Mouse (Mus musculus): ENCODE measurements around the gene Gm28539. TPM values are rescaled to one million over a fixed set of nuclear protein-coding genes. Genes with fewer than 3 reads are reported as not detected.

Gene Gm28539
- total and polyA plus RNA-seq, 3 experiments, result 2.9 to 13.9 TPM; not detected in 1

DNA sequence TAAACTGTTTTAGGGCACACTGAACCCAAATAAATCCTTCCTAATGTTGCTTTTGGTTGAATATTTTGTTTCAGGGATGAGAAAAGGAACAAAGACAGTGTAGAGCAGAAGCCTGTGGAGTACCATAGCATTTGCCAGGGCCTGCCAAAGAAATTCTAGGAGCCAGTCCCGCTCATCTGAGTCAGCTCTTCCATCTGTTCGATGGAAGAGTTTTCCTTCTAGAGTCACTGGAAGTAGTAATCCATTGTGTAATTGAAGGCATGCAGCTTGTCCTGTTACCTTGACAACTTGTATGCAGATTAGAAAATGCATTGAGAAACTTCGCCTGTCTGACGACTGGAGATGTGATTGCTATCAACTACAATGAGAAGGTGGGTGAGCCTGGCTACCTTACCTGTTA is 13.5 kb upstream of the Gm28539 start:
- Histone ChIP-seq H3K4me1 (ENCODE audit: control insufficient read depth in 1 of 2, insufficient read depth in 2 of 2, low read length in 2 of 2) (peaks cover 17 to 26% of the 10 kb centered on the region in 2 experiments), H3K9ac (ENCODE audit: control insufficient read depth, low read depth, low read length, poor library complexity, severe bottlenecking) (no peak overlapping the region), H3K4me3 (ENCODE audit: control insufficient read depth in 1 of 2, insufficient read depth in 1 of 2, low read depth in 2 of 2, low read length in 2 of 2) (no peak overlapping the region), H3K27ac (ENCODE audit: control insufficient read depth, low read depth, low read length) (peak overlapping the region; percentile 77), H3K79me2 (ENCODE audit: control insufficient read depth, insufficient read depth, low read length, poor library complexity) (no peaks in the 10 kb centered on the region), H3K36me3 (ENCODE audit: control insufficient read depth in 1 of 2, insufficient read depth in 2 of 2, low read length in 2 of 2) (peaks cover 23 to 50% of the 10 kb centered on the region in 2 experiments), H3K27me3 (ENCODE audit: control insufficient read depth in 1 of 2, insufficient read depth in 2 of 2, low read length in 2 of 2) (no peaks in the 10 kb centered on the region), H3K9me3 (replicated peaks; ENCODE audit: insufficient read depth, low read length) (no peaks in the 10 kb centered on the region)
- DNase-seq (ENCODE audit: low read depth, low spot score), result no peak
- TF ChIP-seq ZNF384 (IDR thresholded peaks at IDR 0.05; ENCODE audit: low read depth, low read length) (no peak), ETS1 (IDR thresholded peaks at IDR 0.05; ENCODE audit: low read depth, low read length) (no peak), NRF1 (IDR thresholded peaks at IDR 0.05; ENCODE audit: insufficient read depth, low read depth, low read length, poor library complexity, severe bottlenecking) (no peak), BHLHE40 (IDR thresholded peaks at IDR 0.05; ENCODE audit: borderline replicate concordance, low read depth, low read length) (no peak)

DNA sequence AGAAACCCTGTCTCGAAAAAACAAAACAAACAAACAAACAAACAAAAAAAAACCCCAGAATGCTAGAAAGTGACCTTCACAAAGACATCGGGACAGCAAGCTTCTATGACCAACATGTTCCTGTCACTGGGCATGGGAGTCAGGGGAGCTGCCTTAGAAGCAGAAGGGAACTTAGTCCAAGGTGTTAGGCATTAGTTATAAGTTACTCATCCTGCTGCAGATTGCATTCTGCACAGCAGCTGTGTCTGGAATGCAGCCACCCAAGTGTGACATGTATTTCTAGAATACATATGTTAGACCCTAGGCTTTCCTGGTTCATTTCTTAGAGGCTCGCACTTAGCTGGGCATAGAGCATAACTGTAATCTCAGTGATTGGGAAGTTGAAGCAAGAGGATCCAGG is 7.8 kb upstream of the Gm28539 start:
- H3K9me3 ChIP-seq (replicated peaks; ENCODE audit: insufficient read depth, low read length), result no peaks in the 10 kb centered on the region
- peaks cover 0 to 2% of the 10 kb centered on the region in 2 experiments; a peak in 2 of 4 replicates for H3K4me1 ChIP-seq (ENCODE audit: control insufficient read depth in 1 of 2, insufficient read depth in 2 of 2, low read length in 2 of 2)
- no peak overlapping the region for H3K4me3 ChIP-seq (ENCODE audit: control insufficient read depth in 1 of 2, insufficient read depth in 1 of 2, low read depth in 2 of 2, low read length in 2 of 2)
- H3K9ac ChIP-seq (ENCODE audit: control insufficient read depth, low read depth, low read length, poor library complexity, severe bottlenecking), result no peak overlapping the region
- TF ChIP-seq ZMIZ1 (IDR thresholded peaks at IDR 0.05; ENCODE audit: low read depth, low read length) (no peak), POLR2AphosphoS2 (IDR thresholded peaks at IDR 0.05; ENCODE audit: low read length) (no peak), ZNF384 (IDR thresholded peaks at IDR 0.05; ENCODE audit: low read depth, low read length) (no peak), TCF12 (IDR thresholded peaks at IDR 0.05; ENCODE audit: low read depth, low read length) (no peak), EP300 (IDR thresholded peaks at IDR 0.05; ENCODE audit: low read depth in 1 of 2, low read length in 2 of 2) (no peak), SIN3A (IDR thresholded peaks at IDR 0.05; ENCODE audit: low read length) (no peak), CTCF (IDR thresholded peaks at IDR 0.05 in 2 of 3, conservative IDR thresholded peaks at IDR 0.05 in 1 of 3; ENCODE audit: control insufficient read depth in 1 of 3, insufficient read depth in 1 of 3, low read depth in 2 of 3, low read length in 3 of 3, poor library complexity in 1 of 3, severe bottlenecking in 1 of 3) (no peak)
- no peak for DNase-seq (ENCODE audit: low read depth, low spot score)
- H3K27ac ChIP-seq (ENCODE audit: control insufficient read depth, low read depth, low read length), result no peak overlapping the region
- H3K36me3 ChIP-seq (ENCODE audit: control insufficient read depth in 1 of 2, insufficient read depth in 2 of 2, low read length in 2 of 2), result peaks cover under 1 to 47% of the 10 kb centered on the region in 2 experiments; a peak in 3 of 4 replicates
- no peaks in the 10 kb centered on the region for H3K79me2 ChIP-seq (ENCODE audit: control insufficient read depth, insufficient read depth, low read length, poor library complexity)
- H3K27me3 ChIP-seq (ENCODE audit: control insufficient read depth in 1 of 2, insufficient read depth in 2 of 2, low read length in 2 of 2), result no peaks in the 10 kb centered on the region

DNA sequence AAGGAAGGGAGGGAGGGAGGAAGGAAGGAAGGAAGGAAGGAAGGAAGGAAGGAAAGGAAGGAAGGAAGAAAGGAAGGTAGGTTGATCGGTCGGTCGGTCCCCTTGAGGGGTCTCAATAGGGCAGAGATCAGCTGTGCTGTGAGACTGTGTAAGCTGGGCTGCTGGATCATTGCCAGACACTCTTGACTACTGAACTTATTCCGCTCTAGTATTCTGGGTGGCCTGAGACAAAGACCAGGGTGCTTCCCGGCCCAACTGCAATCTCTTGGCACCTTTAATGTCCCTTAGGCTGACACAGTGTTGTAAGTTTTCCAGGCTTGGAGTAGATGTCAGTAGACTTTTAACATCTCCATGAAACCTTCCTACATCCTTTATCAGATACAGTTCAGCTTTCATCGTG is 7.3 kb upstream of the Gm28539 start:
- no peaks in the 10 kb centered on the region for H3K9me3 ChIP-seq (replicated peaks; ENCODE audit: insufficient read depth, low read length)
- no peak overlapping the region for H3K9ac ChIP-seq (ENCODE audit: control insufficient read depth, low read depth, low read length, poor library complexity, severe bottlenecking)
- H3K79me2 ChIP-seq (ENCODE audit: control insufficient read depth, insufficient read depth, low read length, poor library complexity), result no peaks in the 10 kb centered on the region
- H3K27ac ChIP-seq (ENCODE audit: control insufficient read depth, low read depth, low read length), result no peak overlapping the region
- H3K36me3 ChIP-seq (ENCODE audit: control insufficient read depth in 1 of 2, insufficient read depth in 2 of 2, low read length in 2 of 2), result peaks cover 0 to 43% of the 10 kb centered on the region in 2 experiments; a peak in 3 of 4 replicates
- H3K4me3 ChIP-seq (ENCODE audit: control insufficient read depth in 1 of 2, insufficient read depth in 1 of 2, low read depth in 2 of 2, low read length in 2 of 2), result no peak overlapping the region
- peaks cover 0 to 2% of the 10 kb centered on the region in 2 experiments; a peak in 2 of 4 replicates for H3K4me1 ChIP-seq (ENCODE audit: control insufficient read depth in 1 of 2, insufficient read depth in 2 of 2, low read length in 2 of 2)
- no peaks in the 10 kb centered on the region for H3K27me3 ChIP-seq (ENCODE audit: control insufficient read depth in 1 of 2, insufficient read depth in 2 of 2, low read length in 2 of 2)
- TF ChIP-seq ZMIZ1 (IDR thresholded peaks at IDR 0.05; ENCODE audit: low read depth, low read length) (no peak), SMC3 (IDR thresholded peaks at IDR 0.05; ENCODE audit: low read depth, low read length) (no peak), POLR2AphosphoS5 (IDR thresholded peaks at IDR 0.05; ENCODE audit: borderline replicate concordance, low read depth, low read length) (no peak), KAT2A (conservative IDR thresholded peaks at IDR 0.05; ENCODE audit: low read depth, low read length) (no peak), POLR2A (IDR thresholded peaks at IDR 0.05; ENCODE audit: control insufficient read depth in 1 of 2, insufficient read depth in 1 of 2, low read depth in 1 of 2, low read length in 2 of 2, poor library complexity in 1 of 2) (no peak)
- DNase-seq (ENCODE audit: low read depth, low spot score), result no peak
